ENCODE assay signal across 31 mouse cellular contexts in genomic region chr10:97591685-97592084, GRCm38 (mm10). TPM values are rescaled to one million over a fixed set of nuclear protein-coding genes. Genes with fewer than 3 reads are reported as not detected.
A peak's percentile ranks its signal among the peaks of the same experiment; 100 is the strongest.
DNase-seq lines count a peak whose midpoint lies in the region; ATAC-seq and TF ChIP-seq lines count a peak whose summit lies in the region.
"Had no signal": no experiment of that assay in that cellular context is flagged by ENCODE, and none has a peak within 500 bp of the region (broad histone marks: within the 10 kb centered on the region; RNA-seq: fewer than 3 reads in every experiment).

No protein-coding gene starts in this region.

- no peaks in the 10 kb centered on the region for H3K36me3 ChIP-seq in intestine, embryonic 15.5 days
- no peaks in the 10 kb centered on the region for H3K36me3 ChIP-seq in intestine, postnatal 0 days (ENCODE audit: control insufficient read depth, insufficient read depth)
- no peaks in the 10 kb centered on the region for H3K36me3 ChIP-seq in limb, embryonic 13.5 days
- no peaks in the 10 kb centered on the region for H3K36me3 ChIP-seq in limb, embryonic 10.5 days
- H3K36me3 ChIP-seq in embryonic facial prominence, embryonic 13.5 days = no peaks in the 10 kb centered on the region
- H3K36me3 ChIP-seq in limb, embryonic 15.5 days = no peaks in the 10 kb centered on the region
- H3K36me3 ChIP-seq: heart, embryonic 10.5 days; heart, embryonic 15.5 days; hindbrain, embryonic 12.5 days had no signal

- no peak overlapping the region for H3K9ac ChIP-seq in intestine, embryonic 15.5 days
- H3K9ac ChIP-seq in intestine, postnatal 0 days (ENCODE audit: low read depth, low read length) = no peak overlapping the region
- H3K9ac ChIP-seq in limb, embryonic 13.5 days = no peak overlapping the region
- no peak overlapping the region for H3K9ac ChIP-seq in embryonic facial prominence, embryonic 13.5 days
- H3K9ac ChIP-seq in limb, embryonic 15.5 days = no peak overlapping the region
- H3K9ac ChIP-seq: heart, embryonic 15.5 days; hindbrain, embryonic 12.5 days had no signal

- H3K27ac ChIP-seq in intestine, embryonic 15.5 days = peak overlapping the region; percentile 44; the same call in 1 of the 2 replicates
- H3K27ac ChIP-seq in intestine, postnatal 0 days (ENCODE audit: low read depth, low read length) = no peak overlapping the region
- 0 out of 2 replicates have a peak overlapping the region, but pooled peaks have one; percentile 34 for H3K27ac ChIP-seq in limb, embryonic 13.5 days
- no peak overlapping the region for H3K27ac ChIP-seq in limb, embryonic 10.5 days
- H3K27ac ChIP-seq in embryonic facial prominence, embryonic 13.5 days = 0 out of 2 replicates have a peak overlapping the region, but pooled peaks have one; percentile 45
- peak overlapping the region; percentile 67; the same call in 1 of the 2 replicates for H3K27ac ChIP-seq in limb, embryonic 15.5 days
- H3K27ac ChIP-seq: heart, embryonic 10.5 days; hindbrain, embryonic 12.5 days; hindbrain, postnatal 0 days had no signal

- no peak for DNase-seq in limb, embryonic 10.5 days (ENCODE audit: low spot score)
- no peak for DNase-seq in cerebellum, adult 9-11 months
- DNase-seq: adrenal gland, adult 2 months; adrenal gland, postnatal 36 days; cerebellum, adult 2 months; cerebellum, postnatal 25 days; gastrocnemius, postnatal 25 days; heart, adult 11 months; kidney, adult 18-20 months; layer of hippocampus, postnatal 36 days; left cerebral cortex, postnatal 4 days; lung, postnatal 14 days; midbrain, embryonic 14.5 days; thymus, postnatal 14 days had no signal

- WGBS in intestine, embryonic 15.5 days = 55% methylated on average over 3 of the region's 3 CpGs
- 59% methylated on average over 3 of the region's 3 CpGs for WGBS in intestine, postnatal 0 days
- 46% methylated on average over 3 of the region's 3 CpGs for WGBS in limb, embryonic 13.5 days
- WGBS in limb, embryonic 10.5 days = 69% methylated on average over 3 of the region's 3 CpGs
- 43% methylated on average over 3 of the region's 3 CpGs for WGBS in embryonic facial prominence, embryonic 13.5 days
- WGBS in limb, embryonic 15.5 days = 40% methylated on average over 3 of the region's 3 CpGs

- no peaks in the 10 kb centered on the region; the same call in 1 of the 2 replicates for H3K4me1 ChIP-seq in intestine, embryonic 15.5 days (replicated peaks)
- no peaks in the 10 kb centered on the region for H3K4me1 ChIP-seq in intestine, postnatal 0 days (replicated peaks; ENCODE audit: control insufficient read depth, insufficient read depth, low read length)
- peaks cover 16% of the 10 kb centered on the region for H3K4me1 ChIP-seq in limb, embryonic 13.5 days
- no peaks in the 10 kb centered on the region for H3K4me1 ChIP-seq in limb, embryonic 10.5 days
- H3K4me1 ChIP-seq in embryonic facial prominence, embryonic 13.5 days = peaks cover 8% of the 10 kb centered on the region
- H3K4me1 ChIP-seq in limb, embryonic 15.5 days = peaks cover 14% of the 10 kb centered on the region
- H3K4me1 ChIP-seq: heart, embryonic 10.5 days; heart, embryonic 15.5 days; hindbrain, embryonic 12.5 days had no signal

- no peak overlapping the region for H3K4me2 ChIP-seq in intestine, embryonic 15.5 days (replicated peaks)
- no peak overlapping the region for H3K4me2 ChIP-seq in intestine, postnatal 0 days (replicated peaks; ENCODE audit: low read depth)
- H3K4me2 ChIP-seq in limb, embryonic 13.5 days (replicated peaks) = no peak overlapping the region
- H3K4me2 ChIP-seq in embryonic facial prominence, embryonic 13.5 days = no peak overlapping the region
- H3K4me2 ChIP-seq in limb, embryonic 15.5 days = no peak overlapping the region
- H3K4me2 ChIP-seq: heart, embryonic 15.5 days; hindbrain, embryonic 12.5 days; liver, embryonic 11.5 days had no signal

- no peak for ATAC-seq in intestine, embryonic 15.5 days
- ATAC-seq in intestine, postnatal 0 days = no peak
- no peak for ATAC-seq in limb, embryonic 13.5 days (ENCODE audit: low FRiP score, low read depth)
- no peak for ATAC-seq in embryonic facial prominence, embryonic 13.5 days (ENCODE audit: insufficient number of reproducible peaks, insufficient read depth, low FRiP score, low TSS enrichment, low read depth)
- no peak for ATAC-seq in limb, embryonic 15.5 days (ENCODE audit: insufficient number of reproducible peaks, low FRiP score, low TSS enrichment, low read depth)
- ATAC-seq: activated CD4-positive, CD25-positive, alpha-beta regulatory T cell, adult 4 months; CD4-positive, CD25-positive, alpha-beta regulatory T cell, adult 4 months; forebrain, embryonic 14.5 days; hindbrain, postnatal 0 days had no signal

- no peak overlapping the region for H3K4me3 ChIP-seq in intestine, embryonic 15.5 days (replicated peaks)
- no peak overlapping the region for H3K4me3 ChIP-seq in intestine, postnatal 0 days (ENCODE audit: low read depth, low read length)
- H3K4me3 ChIP-seq in limb, embryonic 13.5 days = no peak overlapping the region
- H3K4me3 ChIP-seq in limb, embryonic 10.5 days = no peak overlapping the region
- H3K4me3 ChIP-seq in embryonic facial prominence, embryonic 13.5 days = no peak overlapping the region
- H3K4me3 ChIP-seq in limb, embryonic 15.5 days = no peak overlapping the region
- H3K4me3 ChIP-seq: heart, embryonic 10.5 days; heart, embryonic 15.5 days; hindbrain, embryonic 12.5 days had no signal

- H3K9me3 ChIP-seq in intestine, embryonic 15.5 days = no peaks in the 10 kb centered on the region
- no peaks in the 10 kb centered on the region for H3K9me3 ChIP-seq in intestine, postnatal 0 days (ENCODE audit: control insufficient read depth)
- no peaks in the 10 kb centered on the region for H3K9me3 ChIP-seq in limb, embryonic 13.5 days
- no peaks in the 10 kb centered on the region for H3K9me3 ChIP-seq in limb, embryonic 10.5 days (replicated peaks)
- H3K9me3 ChIP-seq in embryonic facial prominence, embryonic 13.5 days = no peaks in the 10 kb centered on the region
- no peaks in the 10 kb centered on the region for H3K9me3 ChIP-seq in limb, embryonic 15.5 days
- H3K9me3 ChIP-seq: heart, embryonic 10.5 days; heart, embryonic 15.5 days; hindbrain, embryonic 12.5 days had no signal

- H3K27me3 ChIP-seq in intestine, embryonic 15.5 days (replicated peaks) = no peaks in the 10 kb centered on the region
- H3K27me3 ChIP-seq in intestine, postnatal 0 days (replicated peaks; ENCODE audit: control insufficient read depth, insufficient read depth, low read length) = no peaks in the 10 kb centered on the region
- no peaks in the 10 kb centered on the region for H3K27me3 ChIP-seq in limb, embryonic 13.5 days
- no peaks in the 10 kb centered on the region for H3K27me3 ChIP-seq in limb, embryonic 10.5 days (ENCODE audit: low read depth, poor library complexity, severe bottlenecking)
- no peaks in the 10 kb centered on the region for H3K27me3 ChIP-seq in embryonic facial prominence, embryonic 13.5 days
- H3K27me3 ChIP-seq in limb, embryonic 15.5 days = no peaks in the 10 kb centered on the region
- H3K27me3 ChIP-seq: heart, embryonic 15.5 days; hindbrain, embryonic 12.5 days had no signal

- no peak for TF ChIP-seq CTCF in intestine, postnatal 0 days (IDR thresholded peaks at IDR 0.05; ENCODE audit: low read depth)

RNA-seq across cellular contexts. Expression of gene Kera, which starts 15.0 kb away (rescaled TPM):
- polyA plus RNA-seq in intestine, embryonic 15.5 days (2015; fragmentation: Nextera tagmentation; extraction: Ambion mirVana) = 0.20 and 0.25 TPM in 2 replicates
- 0.13 and 0.18 TPM in 2 replicates for polyA plus RNA-seq in intestine, postnatal 0 days (2015; fragmentation: Nextera tagmentation; extraction: Ambion mirVana)
- 76.1 and 78.8 TPM in 2 replicates for polyA plus RNA-seq in limb, embryonic 13.5 days (2015; fragmentation: Nextera tagmentation; extraction: Ambion mirVana)
- 3.0 TPM in 1 of 2 replicates, not detected in the other for polyA plus RNA-seq in limb, embryonic 10.5 days (2016; fragmentation: Nextera tagmentation; extraction: Ambion mirVana)
- polyA plus RNA-seq in embryonic facial prominence, embryonic 13.5 days (2015; fragmentation: Nextera tagmentation; extraction: Ambion mirVana) = 12.7 and 17.0 TPM in 2 replicates
- 192 and 198 TPM in 2 replicates for polyA plus RNA-seq in limb, embryonic 15.5 days (2015; fragmentation: Nextera tagmentation; extraction: Ambion mirVana)
- polyA plus RNA-seq: activated CD4-positive, CD25-positive, alpha-beta regulatory T cell, adult 4 months; adrenal gland, adult 2 months; CD4-positive, CD25-positive, alpha-beta regulatory T cell, adult 4 months; cerebellum, adult 2 months; forebrain, embryonic 14.5 days; frontal cortex, adult 2 months; heart, embryonic 10.5 days; hindbrain, postnatal 0 days; large intestine, adult 2 months; neural tube, embryonic 14.5 days had no signal

RNA-seq across cellular contexts. Expression of gene Lum, which starts 26.8 kb away (rescaled TPM):
- 233 and 290 TPM in 2 replicates for polyA plus RNA-seq in intestine, embryonic 15.5 days (2015; fragmentation: Nextera tagmentation; extraction: Ambion mirVana)
- polyA plus RNA-seq in intestine, postnatal 0 days (2015; fragmentation: Nextera tagmentation; extraction: Ambion mirVana) = 108 and 111 TPM in 2 replicates
- 330 and 358 TPM in 2 replicates for polyA plus RNA-seq in limb, embryonic 13.5 days (2015; fragmentation: Nextera tagmentation; extraction: Ambion mirVana)
- 7.9 and 23.5 TPM in 2 replicates for polyA plus RNA-seq in limb, embryonic 10.5 days (2016; fragmentation: Nextera tagmentation; extraction: Ambion mirVana)
- polyA plus RNA-seq in embryonic facial prominence, embryonic 13.5 days (2015; fragmentation: Nextera tagmentation; extraction: Ambion mirVana) = 240 and 242 TPM in 2 replicates
- 666 and 680 TPM in 2 replicates for polyA plus RNA-seq in limb, embryonic 15.5 days (2015; fragmentation: Nextera tagmentation; extraction: Ambion mirVana)
- polyA plus RNA-seq: activated CD4-positive, CD25-positive, alpha-beta regulatory T cell, adult 4 months; CD4-positive, CD25-positive, alpha-beta regulatory T cell, adult 4 months had no signal

RNA-seq across cellular contexts. Expression of gene Epyc, which starts 52.2 kb away (rescaled TPM):
- 0.35 and 0.48 TPM in 2 replicates for polyA plus RNA-seq in intestine, embryonic 15.5 days (2015; fragmentation: Nextera tagmentation; extraction: Ambion mirVana)
- polyA plus RNA-seq in intestine, postnatal 0 days (2015; fragmentation: Nextera tagmentation; extraction: Ambion mirVana) = 0.21 and 0.37 TPM in 2 replicates
- 24.8 and 30.1 TPM in 2 replicates for polyA plus RNA-seq in limb, embryonic 13.5 days (2015; fragmentation: Nextera tagmentation; extraction: Ambion mirVana)
- 0.34 TPM in 1 of 2 replicates, not detected in the other for polyA plus RNA-seq in limb, embryonic 10.5 days (2016; fragmentation: Nextera tagmentation; extraction: Ambion mirVana)
- 2.6 and 3.1 TPM in 2 replicates for polyA plus RNA-seq in embryonic facial prominence, embryonic 13.5 days (2015; fragmentation: Nextera tagmentation; extraction: Ambion mirVana)
- polyA plus RNA-seq in limb, embryonic 15.5 days (2015; fragmentation: Nextera tagmentation; extraction: Ambion mirVana) = 53.5 and 55.8 TPM in 2 replicates
- polyA plus RNA-seq: activated CD4-positive, CD25-positive, alpha-beta regulatory T cell, adult 4 months; adrenal gland, adult 2 months; CD4-positive, CD25-positive, alpha-beta regulatory T cell, adult 4 months; frontal cortex, adult 2 months; liver, embryonic 16.5 days; midbrain, embryonic 14.5 days; neural tube, embryonic 14.5 days had no signal

Comparison
In these comparisons a context has a peak if more than half of its experiments do, and no peak if none do; other contexts are left out.
1. H3K27ac ChIP-seq: peak in intestine, embryonic 15.5 days (single experiment), limb, embryonic 13.5 days (single experiment), embryonic facial prominence, embryonic 13.5 days (single experiment) and limb, embryonic 15.5 days (single experiment); none in intestine, postnatal 0 days (single experiment) and limb, embryonic 10.5 days (single experiment).